Mouse (Mus musculus) limb, embryonic 13.5 days (tissue): ENCODE data around the gene 1700067P10Rik. TPM values are rescaled to one million over a fixed set of nuclear protein-coding genes. Genes with fewer than 3 reads are reported as not detected.

Source experiments
- ATAC-seq: fragments of 200-750 bp; cut with Nextera tagmentation; 2 replicates; pipeline ENCODE4 v1.8.0; 2017; ENCODE audit warnings: low read depth, moderate number of reproducible peaks, moderate TSS enrichment; ENCODE audit not compliant: low FRiP score
- H3K27ac ChIP-seq: fragments of 300-500 bp; sonication (generic); 2 replicates; pipeline ENCODE4 v1.5.1; 2015; ENCODE audit warnings: inconsistent platforms, mild to moderate bottlenecking, moderate library complexity
- H3K27me3 ChIP-seq: fragments of 300-500 bp; sonication (generic); 2 replicates; pipeline ENCODE4 v1.6.1; 2015; ENCODE audit warnings: mild to moderate bottlenecking, inconsistent platforms
- H3K36me3 ChIP-seq: fragments of 300-500 bp; sonication (generic); 2 replicates; pipeline ENCODE4 v1.6.1; 2015; ENCODE audit warnings: inconsistent platforms, mild to moderate bottlenecking, moderate library complexity
- H3K4me1 ChIP-seq: fragments of 300-500 bp; sonication (generic); 2 replicates; pipeline ENCODE4 v1.6.1; 2015; ENCODE audit warnings: inconsistent platforms
- H3K4me2 ChIP-seq: fragments of 300-500 bp; sonication (generic); replicated peaks from 2 replicates; pipeline ENCODE4 v1.6.1; 2015; ENCODE audit warnings: inconsistent platforms, mild to moderate bottlenecking, moderate library complexity
- H3K4me3 ChIP-seq: fragments of 300-500 bp; sonication (generic); 2 replicates; pipeline ENCODE4 v1.5.1; 2015; ENCODE audit warnings: moderate library complexity, mild to moderate bottlenecking, inconsistent platforms
- H3K9ac ChIP-seq: fragments of 300-500 bp; sonication (generic); 2 replicates; pipeline ENCODE4 v1.6.1; 2015; ENCODE audit warnings: mild to moderate bottlenecking, inconsistent platforms
- H3K9me3 ChIP-seq: fragments of 300-500 bp; sonication (generic); 2 replicates; pipeline ENCODE4 v1.6.1; 2016; ENCODE audit warnings: inconsistent platforms
- WGBS: fragments of 180-500 bp; shearing (Covaris S2); methylation state at CpG from one replicate; pipeline ENCODE4 v1.1.7; 2015; 5-methylcytosine and 5-hydroxymethylcytosine counted together
- polyA plus RNA-seq: library from polyadenylated mRNA; unstranded; fragments of >200 nt; fragmentation: Nextera tagmentation; extraction: Ambion mirVana; gene quantifications from 2 replicates; pipeline ENCODE4 v1.2.1, GENCODE M21; 2015

1700067P10Rik gene
- polyA plus RNA-seq, 1 experiment from 2014 or later = not detected

GRCm38 (mm10) chr17:48132810-48133209, 43.7 kb downstream of the 1700067P10Rik start:
- no peak overlapping the region for H3K4me2 ChIP-seq
- no peaks in the 10 kb centered on the region for H3K4me1 ChIP-seq
- 92% methylated on average over 2 of the region's 2 CpGs for WGBS
- H3K9ac ChIP-seq = no peak overlapping the region
- no peaks in the 10 kb centered on the region for H3K9me3 ChIP-seq
- no peaks in the 10 kb centered on the region for H3K27me3 ChIP-seq
- no peak overlapping the region for H3K27ac ChIP-seq
- H3K36me3 ChIP-seq = no peaks in the 10 kb centered on the region
- H3K4me3 ChIP-seq = no peak overlapping the region
- ATAC-seq = no peak

Other genes starting within 250 kb of the 1700067P10Rik start
- gene Foxp4, start 164.7 kb upstream of the 1700067P10Rik start, polyA plus RNA-seq = 25.9 and 30.2 TPM in 2 replicates
- gene 1700122O11Rik, start 51.0 kb upstream of the 1700067P10Rik start, polyA plus RNA-seq = not detected in 2 replicates
- gene 9830107B12Rik, start 56.9 kb downstream of the 1700067P10Rik start, polyA plus RNA-seq = not detected in 2 replicates
- 0.11 TPM in 1 of 2 replicates, not detected in the other for gene A530064D06Rik, start 78.0 kb downstream of the 1700067P10Rik start, polyA plus RNA-seq
- 0.06 TPM in 1 of 2 replicates, not detected in the other for gene Trem1, start 143.4 kb downstream of the 1700067P10Rik start, polyA plus RNA-seq
- gene Trem3, start 158.5 kb downstream of the 1700067P10Rik start, polyA plus RNA-seq = 0.14 TPM in 1 of 2 replicates, not detected in the other
- gene Treml4, start 175.0 kb downstream of the 1700067P10Rik start, polyA plus RNA-seq = 0.48 TPM in 1 of 2 replicates, not detected in the other
- gene Treml2, start 210.2 kb downstream of the 1700067P10Rik start, polyA plus RNA-seq = 0.15 and 0.51 TPM in 2 replicates
- gene B430306N03Rik, start 226.8 kb downstream of the 1700067P10Rik start, polyA plus RNA-seq = 0.10 and 0.11 TPM in 2 replicates